In the genomic region with DNA sequence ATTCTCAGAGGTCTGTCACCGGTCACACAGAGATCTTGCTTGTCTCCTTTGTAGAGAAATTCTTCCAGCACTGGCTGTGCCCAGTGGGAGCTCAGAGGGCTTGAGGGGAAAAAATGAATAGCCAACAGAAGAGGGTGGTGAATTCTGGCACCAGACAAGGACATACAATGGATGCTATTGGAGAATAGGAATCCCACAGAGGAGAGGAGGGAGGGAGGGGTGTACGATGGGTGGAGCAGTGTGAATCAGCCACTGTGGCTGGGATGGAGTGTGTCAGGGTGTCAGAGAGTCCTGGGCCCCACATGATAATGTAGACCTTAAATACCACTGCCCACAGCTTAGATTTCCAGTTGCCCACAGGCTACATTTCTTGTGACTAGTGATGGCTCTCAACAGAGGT, we compare ENCODE assay signal across 22 mouse cellular contexts. TPM values are rescaled to one million over a fixed set of nuclear protein-coding genes. Genes with fewer than 3 reads are reported as not detected.
"Had no signal": no experiment of that assay in that cellular context is flagged by ENCODE, and none has a peak within 500 bp of the region (broad histone marks: within the 10 kb centered on the region; RNA-seq: fewer than 3 reads in every experiment).

No protein-coding gene starts in this region.

- H3K27ac ChIP-seq: limb, embryonic 10.5 days; limb, embryonic 13.5 days; liver, embryonic 12.5 days; liver, embryonic 15.5 days; lung, embryonic 15.5 days; midbrain, embryonic 10.5 days; neural tube, embryonic 12.5 days; neural tube, embryonic 15.5 days had no signal

- H3K27me3 ChIP-seq: limb, embryonic 13.5 days; lung, embryonic 15.5 days; neural tube, embryonic 12.5 days; neural tube, embryonic 15.5 days had no signal

- H3K4me3 ChIP-seq: limb, embryonic 10.5 days; limb, embryonic 13.5 days; liver, embryonic 12.5 days; liver, embryonic 15.5 days; lung, embryonic 15.5 days; megakaryocyte, embryonic 14.5 days; midbrain, embryonic 10.5 days; neural tube, embryonic 12.5 days; neural tube, embryonic 15.5 days had no signal

- H3K4me1 ChIP-seq: limb, embryonic 13.5 days; liver, embryonic 12.5 days; liver, embryonic 15.5 days; lung, embryonic 15.5 days; neural tube, embryonic 12.5 days; neural tube, embryonic 15.5 days had no signal

- DNase-seq: kidney, adult 18-20 months; kidney, adult 9 months; kidney, postnatal 14 days; kidney, postnatal 4 days; liver; lung, adult 18-20 months; lung, postnatal 10 days; lung, postnatal 36 days; midbrain, embryonic 14.5 days; right cerebral cortex, postnatal 25 days; thymus, adult 18-20 months; thymus, postnatal 36 days had no signal

- ATAC-seq: intestine, embryonic 16.5 days; liver, embryonic 12.5 days had no signal

- H3K36me3 ChIP-seq: limb, embryonic 10.5 days; limb, embryonic 13.5 days; liver, embryonic 12.5 days; liver, embryonic 15.5 days; lung, embryonic 15.5 days; midbrain, embryonic 10.5 days; neural tube, embryonic 12.5 days; neural tube, embryonic 15.5 days had no signal

RNA-seq across cellular contexts. Expression of a gene that starts 22.9 kb away (rescaled TPM):
- polyA plus RNA-seq: liver, embryonic 12.5 days had no signal
